Mouse (Mus musculus) heart, adult 8-10 months (tissue): ENCODE measurements around the gene Tcte1. TPM values are rescaled to one million over a fixed set of nuclear protein-coding genes. Genes with fewer than 3 reads are reported as not detected.
A peak's percentile ranks its signal among the peaks of the same experiment; 100 is the strongest.

Experiments used
- DNase-seq: peaks from one replicate; pipeline ENCODE4 v3.0.0; 2022; ENCODE audit warnings: low spot score
- total RNA-seq, 4 experiments: library from RNA; stranded (reverse); gene quantifications; 2 replicates each; pipeline ENCODE4 v1.2.4; 2022

The Tcte1 gene
- total RNA-seq, 4 experiments from 2014 or later = not detected

DNA sequence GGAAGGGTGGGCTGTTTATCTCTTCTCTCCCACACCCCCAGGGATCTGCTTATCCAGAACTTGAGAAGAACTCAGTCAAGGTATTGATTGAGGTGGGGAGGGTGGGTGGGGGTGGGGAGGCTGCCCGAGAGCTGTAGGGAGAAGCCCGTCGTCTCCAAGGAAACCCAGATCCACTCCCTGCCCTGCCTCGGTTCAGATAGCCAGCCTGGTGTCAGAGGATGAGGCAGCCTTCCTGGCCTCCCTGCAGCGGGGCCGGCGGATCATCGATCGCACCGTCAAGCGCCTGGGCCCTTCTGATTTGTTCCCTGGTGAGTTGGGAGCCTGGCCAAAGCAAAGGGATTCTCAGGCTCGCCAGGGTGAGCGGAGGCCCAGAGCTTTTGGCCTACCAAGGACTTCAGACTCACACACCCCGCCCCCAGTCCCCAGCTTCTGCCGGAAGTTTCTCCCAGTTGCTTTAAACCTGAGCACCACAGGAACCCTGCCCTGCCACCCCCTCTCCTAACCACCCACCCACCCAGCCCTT is 8.0 kb upstream of the Tcte1 start:
- no peak for DNase-seq

DNA sequence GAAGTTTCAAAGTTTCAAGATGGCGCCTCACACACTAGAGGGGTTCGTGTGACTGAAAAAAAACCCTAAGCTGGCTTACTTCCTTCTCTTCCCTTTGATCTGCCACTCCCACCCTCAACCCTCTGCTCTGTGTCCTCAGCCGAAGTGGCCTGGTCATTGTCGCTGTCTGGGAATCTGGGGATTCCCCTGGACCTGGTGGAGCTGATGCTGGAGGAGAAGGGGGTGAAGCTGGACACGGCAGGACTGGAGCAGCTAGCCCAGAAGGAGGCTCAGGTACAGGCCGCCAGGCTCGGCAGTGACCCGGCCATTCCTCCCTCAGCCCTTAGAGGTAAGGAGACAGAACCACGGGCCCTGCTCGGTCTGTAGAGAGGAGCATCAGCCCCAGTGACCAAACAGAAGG is 7.4 kb upstream of the Tcte1 start:
- no peak for DNase-seq

DNA sequence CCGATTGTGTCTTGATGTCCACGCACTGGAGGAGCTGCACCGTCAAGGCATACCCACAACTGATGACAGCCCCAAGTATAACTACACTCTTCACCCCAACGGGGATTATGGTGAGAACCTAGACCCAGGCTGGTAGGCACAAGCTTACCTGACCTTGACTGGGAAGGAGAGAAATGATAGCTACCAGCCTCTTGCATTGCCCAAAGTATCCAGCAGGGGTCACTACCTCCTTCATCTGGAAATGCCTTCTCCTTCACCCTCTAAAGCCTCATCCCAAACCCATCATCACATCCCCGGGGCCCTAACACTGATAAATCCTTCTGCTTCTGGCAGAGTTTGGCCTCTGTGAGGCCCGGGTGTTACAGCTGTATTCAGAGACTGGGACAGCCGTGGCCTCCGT is 6.7 kb upstream of the Tcte1 start:
- DNase-seq = peak; percentile 76

DNA sequence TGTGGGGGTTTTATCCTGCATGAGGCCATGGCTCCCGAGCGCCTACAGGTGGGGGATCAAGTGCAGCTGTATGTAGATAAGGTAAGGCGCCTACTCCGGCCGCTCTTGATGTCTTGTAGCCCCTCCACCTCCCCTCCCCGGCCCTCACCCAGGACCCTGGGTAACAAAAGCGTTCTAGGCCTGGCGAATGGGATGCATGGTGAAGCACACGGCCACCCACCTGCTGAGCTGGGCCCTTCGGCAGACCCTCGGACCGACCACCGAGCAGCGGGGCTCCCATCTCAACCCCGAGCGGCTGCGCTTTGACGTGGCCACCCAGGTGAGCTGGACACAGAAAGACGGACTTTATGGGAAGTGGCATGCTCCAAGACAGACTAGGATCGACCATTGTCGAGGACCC is 6.1 kb upstream of the Tcte1 start:
- no peak for DNase-seq

DNA sequence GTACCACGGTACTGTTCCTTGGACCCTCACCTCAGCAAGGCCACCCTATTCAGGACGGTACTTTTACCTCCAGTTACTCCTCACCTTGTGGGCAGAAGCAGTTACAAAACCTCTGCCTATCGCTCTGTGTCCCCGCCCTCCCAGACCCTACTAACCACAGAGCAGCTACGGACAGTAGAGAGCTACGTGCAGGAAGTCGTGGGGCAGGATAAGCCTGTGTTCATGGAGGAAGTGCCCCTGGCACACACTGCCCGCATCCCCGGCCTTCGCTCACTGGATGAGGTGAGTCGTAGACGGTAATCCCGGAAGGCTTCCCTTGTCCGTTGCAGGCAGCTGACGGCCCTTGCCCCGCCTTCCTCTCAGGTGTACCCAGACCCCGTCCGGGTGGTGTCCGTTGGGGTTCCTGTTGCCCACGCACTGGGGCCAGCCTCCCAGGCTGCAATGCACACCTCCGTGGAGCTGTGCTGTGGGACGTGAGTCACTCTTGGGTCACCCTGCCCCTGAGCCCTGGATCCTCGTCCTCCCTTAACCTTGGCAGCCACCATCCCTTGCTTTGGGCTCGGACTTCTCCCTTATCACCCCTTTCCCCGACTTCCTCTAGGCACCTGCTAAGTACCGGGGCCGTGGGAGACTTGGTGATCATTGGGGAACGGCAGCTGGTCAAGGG is 5.6 kb upstream of the Tcte1 start:
- DNase-seq = no peak

DNA sequence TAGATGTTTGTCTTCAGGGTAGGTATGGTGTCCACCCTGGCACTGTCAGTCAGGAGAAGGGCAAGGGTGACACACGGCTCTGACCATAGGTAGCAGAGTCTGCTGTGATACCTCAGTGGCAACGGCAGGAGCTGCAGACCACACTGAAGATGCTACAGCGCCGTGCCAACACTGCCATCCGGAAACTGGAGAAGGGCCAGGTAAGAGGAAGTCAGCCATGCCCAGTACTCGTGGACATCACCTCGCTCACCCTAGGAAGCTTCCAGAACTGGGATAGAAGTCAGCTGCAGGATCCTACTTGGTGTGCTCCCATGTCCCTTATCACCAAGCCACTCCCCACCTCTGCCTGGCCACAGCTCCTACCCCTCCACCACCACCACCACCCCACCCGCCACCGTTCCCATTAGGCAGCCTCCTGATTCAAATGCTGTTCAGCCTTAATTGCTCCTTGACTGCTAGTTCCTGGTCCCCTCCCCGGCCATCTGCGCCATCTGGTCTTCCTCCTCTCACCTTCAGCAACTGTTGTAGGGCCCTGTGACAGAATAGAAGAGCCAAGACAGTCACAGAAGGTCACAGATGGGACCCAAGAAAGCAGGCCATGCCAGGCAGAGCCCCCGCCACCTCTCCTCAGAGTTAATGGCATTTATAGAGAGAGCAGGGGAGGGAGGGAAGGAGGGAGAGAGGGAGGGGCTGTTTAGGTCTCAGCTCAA is 4.3 kb upstream of the Tcte1 start:
- DNase-seq = no peak

DNA sequence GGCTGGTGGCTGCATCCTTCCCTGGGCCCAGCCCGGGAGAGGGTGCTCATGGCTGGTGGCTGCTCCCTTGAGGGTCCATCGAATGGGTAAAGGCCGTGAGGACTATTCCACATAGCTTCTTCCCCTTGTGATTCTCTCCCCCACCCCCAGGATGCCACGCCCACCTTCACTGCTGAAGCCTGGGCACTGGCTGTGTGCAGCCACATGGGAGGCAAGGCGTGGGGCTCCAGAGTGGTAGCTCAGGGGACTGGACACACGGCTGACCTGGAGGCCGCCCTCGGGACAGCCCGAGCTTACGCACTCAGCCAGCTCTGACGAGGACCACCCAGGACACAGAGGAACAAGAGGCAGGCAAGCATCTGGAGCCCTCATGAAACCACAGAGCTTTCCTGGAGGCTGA is 3.1 kb upstream of the Tcte1 start:
- DNase-seq = no peak

DNA sequence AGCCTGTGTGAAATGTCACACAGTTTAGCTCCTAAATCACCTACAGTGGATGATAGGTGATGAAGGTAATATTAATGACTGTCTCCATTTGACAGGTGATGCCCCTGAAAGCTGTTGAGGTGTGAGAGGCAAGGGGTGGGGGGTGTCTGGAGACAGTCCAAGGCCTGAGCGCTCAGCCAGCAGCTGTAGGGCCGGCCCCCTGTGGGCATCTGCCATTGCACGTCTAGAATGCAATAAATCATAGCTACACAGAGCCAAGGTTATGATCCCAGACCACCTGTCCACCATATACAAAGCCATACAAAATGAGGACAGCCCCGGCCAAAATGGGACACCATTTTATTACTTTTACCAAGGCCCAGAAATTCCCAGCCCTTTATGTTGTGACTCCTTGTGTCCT is 1.7 kb downstream of the Tcte1 start:
- DNase-seq = no peak

DNA sequence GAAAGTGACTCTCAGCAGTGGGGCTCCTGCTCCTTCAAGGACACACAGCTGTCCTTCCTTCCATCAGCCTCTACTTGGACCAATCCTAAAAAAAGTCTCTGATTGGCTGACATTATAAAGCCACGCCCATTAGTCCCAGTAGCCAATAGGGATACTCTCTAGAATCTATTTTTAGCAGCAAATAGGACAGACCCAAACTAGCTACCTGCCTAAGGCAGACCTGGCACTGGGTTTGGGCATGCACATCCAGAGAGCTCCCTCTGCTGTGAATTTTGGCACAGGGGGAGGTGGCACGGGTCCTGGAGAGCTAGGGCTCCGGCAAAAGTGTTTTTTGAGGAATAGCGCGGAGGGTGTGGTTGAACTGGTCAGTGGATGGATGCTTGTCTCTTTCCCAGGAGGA is 3.3 kb downstream of the Tcte1 start:
- DNase-seq = no peak

DNA sequence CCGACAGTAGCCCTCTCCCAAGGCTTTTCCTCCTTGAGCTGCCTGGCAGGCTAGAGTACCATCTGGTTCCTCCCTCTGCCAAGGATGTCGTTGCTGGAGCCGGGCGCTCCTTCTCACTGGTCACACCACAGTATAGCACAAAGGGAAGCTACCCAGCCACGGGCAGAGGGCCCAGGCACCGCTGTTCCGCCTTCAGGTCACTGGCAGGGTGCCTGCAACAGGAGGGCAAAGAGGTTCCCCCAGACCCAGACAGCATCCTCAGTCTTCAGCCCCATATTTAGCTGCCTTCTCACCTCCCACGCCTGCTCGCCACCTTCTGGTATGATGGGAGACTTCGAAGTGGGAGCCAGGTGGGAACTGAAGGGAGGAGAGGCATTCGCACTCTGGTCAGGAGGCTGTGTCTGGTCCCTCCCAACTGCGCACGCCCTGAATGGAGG is 7.1 kb downstream of the Tcte1 start:
- DNase-seq = no peak

DNA sequence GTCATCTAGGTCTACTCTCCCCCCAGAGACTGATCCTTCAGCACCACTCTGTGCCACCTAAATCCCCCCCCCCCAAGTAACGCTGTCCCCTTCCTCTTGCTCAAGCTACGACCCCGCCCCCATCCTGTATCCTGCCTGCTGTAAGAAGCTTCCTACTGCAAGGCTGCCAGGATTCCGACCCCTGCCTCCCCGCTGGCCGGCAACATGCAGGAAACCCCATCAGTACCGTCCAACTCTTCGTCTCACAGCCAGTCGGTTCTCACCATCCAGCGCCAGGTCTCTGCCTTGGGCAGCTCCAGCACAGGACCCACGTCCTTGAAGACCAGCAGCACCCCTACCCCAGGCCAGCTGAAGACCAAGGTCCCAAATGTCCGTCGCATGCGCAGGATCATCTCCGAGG is 9.7 kb downstream of the Tcte1 start:
- DNase-seq = no peak

DNA sequence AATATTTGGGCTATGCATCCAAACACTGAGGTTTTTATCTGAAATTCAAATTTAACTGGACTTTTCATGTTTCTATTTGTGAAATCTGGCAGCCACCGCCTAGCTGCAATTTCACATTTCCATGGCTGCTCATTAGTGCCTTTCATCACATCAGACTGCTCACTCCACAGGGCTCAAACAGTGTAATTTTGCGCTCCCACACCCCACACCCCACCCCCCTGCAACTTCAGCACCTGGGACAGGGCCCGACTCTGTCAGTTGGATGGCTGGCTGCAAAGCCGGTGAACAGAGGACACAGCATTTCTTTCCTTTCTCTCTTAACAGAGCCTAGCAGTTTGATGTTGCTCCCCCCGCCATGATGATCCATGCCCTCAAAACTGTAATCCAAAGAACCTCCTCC is 13.0 kb downstream of the Tcte1 start:
- DNase-seq = no peak

DNA sequence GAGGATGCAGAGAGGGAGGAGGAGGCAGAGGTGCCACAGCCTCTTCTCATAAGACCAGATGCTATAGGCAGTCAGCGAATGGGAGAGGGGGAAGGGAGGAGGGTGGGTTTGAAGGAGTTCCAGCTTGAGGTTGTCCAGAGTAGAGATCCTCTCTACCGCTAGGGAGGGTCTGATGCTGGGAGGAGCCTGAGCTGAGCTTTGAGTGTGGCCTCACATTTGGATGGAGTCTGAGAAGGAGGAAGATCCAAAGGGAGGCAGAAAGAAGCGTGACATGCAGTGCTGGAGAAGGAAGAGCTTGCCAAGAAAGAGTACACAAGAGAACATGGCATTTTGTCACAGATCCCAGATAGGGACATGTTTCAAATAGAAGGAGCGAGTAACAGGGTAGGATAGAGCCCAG is 15.2 kb downstream of the Tcte1 start:
- DNase-seq = no peak

DNA sequence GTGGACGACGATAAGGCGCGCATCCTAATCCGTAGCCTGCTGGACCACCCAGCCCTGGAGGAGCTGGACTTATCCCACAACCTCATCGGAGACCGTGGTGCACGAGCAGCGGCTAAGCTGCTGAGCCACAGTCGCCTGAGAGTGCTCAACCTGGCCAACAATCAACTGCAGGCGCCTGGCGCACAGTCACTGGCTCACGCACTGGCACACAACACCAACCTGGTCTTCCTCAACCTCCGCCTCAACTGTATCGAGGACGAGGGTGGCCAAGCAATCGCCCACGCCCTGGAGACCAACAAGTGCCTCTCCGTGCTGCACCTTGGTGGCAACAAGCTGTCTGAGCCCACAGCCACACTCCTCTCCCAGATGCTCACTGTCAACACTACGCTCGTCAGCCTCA is 16.4 kb downstream of the Tcte1 start:
- no peak for DNase-seq

DNA sequence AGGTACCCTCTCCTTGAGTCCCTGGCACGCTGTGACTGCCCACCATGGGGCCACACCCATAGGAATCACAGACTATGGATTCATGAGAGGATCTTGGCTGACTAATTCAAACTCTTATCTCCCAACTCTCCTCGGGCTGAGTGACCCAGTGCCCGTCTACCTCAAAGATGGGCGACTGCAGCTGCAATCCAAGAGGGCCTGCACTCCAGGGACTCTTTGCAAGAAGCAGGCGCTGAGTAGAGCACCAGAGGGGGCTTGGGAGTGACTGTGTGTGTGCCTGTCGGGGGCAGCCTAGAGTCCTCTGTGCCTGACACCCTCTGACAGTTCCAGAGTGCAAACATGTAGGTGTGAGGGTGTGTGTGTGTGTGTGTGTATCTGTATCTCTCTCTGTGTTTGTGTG is 18.9 kb downstream of the Tcte1 start:
- DNase-seq = no peak

DNA sequence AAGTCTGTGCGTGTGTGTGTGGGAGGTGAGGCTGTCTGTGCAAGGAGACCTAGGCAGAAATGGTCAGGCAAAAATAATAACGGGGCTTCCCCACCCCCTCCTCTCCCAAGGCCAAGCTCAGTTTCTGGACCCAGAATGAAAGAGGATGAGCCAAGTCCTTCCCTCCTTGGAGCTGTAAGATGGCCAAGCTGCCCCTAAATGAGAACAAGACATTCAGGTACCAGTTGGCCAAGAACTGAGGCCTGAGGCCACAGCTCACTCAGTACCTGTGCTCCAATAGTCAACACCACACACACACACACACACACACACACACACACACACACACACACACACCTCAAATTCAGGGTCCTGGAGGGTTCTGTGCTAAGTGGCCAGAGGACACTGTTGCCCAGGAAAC is 19.5 kb downstream of the Tcte1 start:
- DNase-seq = no peak

DNA sequence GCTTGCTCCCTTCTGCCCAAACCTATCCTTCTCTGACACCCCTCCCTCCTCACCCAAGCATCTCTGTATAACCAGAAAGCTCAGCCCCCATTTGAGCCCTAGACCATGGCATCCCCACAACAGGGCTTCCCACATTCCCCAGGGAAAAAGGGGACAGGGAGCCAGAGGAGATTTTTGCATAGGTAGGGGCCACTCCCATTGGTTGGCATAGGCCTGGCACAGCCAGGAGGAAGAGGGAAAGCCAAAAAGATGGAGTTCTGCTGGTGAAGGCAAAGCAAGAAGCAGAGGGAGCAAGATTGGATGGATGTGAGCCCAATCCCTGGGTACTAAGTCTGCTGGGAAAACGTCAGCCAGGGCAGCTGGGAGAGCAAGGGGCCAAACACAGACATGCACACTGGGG is 19.9 kb downstream of the Tcte1 start:
- no peak for DNase-seq

DNA sequence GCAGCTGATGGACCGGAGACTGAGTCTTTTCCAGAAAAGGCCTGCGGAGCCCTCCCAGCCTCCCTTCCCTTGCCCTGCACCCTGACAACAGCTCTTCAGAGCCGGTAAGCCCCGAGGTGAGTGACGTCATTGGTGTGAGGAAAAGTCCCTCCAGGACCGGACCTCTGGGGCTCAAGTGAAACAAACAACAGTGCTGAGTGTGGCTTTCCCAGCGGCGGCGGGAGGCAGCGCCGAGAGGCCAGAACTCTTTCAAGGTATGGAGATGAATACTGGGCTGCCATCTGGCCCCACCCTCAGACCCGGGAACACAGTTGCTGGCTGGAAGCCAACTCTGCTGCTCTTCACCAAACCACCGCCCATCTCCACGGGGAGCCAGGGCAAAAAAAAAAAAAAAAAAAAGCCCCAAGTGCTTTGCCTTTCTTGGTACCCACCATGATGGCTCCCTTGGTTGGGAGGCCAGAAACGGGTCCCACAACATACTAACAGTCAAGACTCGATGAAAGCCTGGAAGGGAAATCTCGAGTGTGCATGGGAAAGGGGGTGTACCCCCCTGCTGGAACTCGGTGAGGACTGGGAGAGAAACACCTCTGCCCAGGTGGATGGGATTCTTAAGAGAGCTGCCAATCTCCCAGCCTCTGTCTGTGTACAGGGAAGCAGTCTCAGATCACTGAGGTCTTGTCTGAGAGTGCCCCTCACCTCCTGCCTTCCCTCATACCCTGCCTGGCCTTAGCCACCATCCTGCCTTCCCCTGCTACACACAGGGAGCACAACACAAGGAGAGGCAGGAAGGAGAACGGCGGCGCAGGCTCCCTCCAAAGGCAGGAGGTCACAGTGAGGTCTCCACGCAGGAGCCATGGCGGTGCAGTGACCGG is 21.0 kb downstream of the Tcte1 start:
- DNase-seq = no peak

DNA sequence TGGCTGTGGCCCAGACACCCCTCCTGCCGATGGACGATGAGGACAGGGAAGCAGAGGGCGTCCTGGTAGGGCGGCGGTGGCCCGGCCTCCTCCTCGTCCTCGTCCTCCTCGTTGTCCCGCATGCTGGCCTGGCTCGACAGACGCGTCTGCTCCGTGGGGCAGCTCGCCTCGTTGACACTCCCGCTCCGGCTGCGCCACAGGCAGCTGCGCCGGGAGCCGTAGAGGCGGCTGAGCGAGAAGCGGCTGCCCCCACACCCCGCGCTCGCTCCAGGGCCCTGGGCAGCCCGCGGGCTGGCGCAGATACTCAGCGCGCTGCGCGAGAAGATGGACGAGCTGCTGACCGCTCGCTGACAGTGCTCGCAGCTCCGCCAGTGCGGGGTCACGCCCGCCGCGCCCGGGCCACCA is 21.6 kb downstream of the Tcte1 start:
- DNase-seq = no peak

DNA sequence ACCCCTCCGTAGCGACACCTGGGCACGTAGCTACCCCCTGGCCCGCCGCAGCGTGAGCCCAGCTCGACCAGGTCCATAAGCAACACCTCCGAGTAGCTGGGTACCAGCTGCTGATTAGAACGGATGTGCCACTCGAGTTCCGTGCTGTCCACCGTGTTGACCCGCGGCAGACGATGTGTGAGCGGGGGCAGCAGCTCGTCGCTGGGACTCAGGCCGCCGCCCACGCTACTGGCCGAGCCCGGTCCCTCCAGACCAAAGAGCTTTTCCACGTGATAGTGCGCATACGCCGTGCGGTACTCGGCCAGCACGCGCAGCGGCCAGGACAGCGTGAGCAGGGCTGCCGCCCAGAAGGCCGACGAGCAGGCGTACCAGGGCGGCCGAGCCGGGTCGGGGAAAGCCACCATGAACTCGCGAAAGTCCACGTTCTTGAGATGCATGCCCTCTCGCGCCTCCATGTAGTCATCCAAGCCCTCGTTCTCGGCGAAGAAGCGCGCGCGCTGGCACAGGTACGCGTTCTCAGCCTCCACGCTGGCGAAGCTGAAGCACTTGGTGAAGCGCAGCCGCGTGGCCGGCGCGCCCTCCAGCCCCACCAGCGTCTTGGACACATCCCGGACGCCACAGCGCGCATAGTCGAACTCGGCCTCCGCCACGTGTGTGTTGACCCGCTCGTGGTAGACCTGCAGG is 22.2 kb downstream of the Tcte1 start:
- DNase-seq = no peak

DNA sequence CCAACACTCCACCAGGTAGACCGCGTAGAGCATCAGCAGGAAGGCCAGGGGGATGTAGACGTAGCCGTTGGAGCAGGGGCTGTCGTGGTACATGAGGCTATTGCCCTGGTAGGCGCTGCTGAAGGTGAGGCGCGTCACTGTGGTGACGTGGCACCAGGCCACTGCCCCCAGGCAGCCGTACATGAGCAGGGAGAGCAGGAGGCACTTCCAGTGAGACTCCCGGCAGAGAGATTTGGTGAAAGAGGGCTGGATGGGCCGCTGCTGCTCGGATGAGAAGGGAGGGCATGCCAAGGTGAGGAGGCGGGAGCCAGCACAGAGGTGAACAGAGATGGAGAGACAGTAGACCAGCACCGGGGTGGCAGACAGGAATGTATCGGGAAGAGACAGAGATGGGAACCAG is 23.7 kb downstream of the Tcte1 start:
- no peak for DNase-seq
